Mouse (Mus musculus): Measurements from ENCODE around the gene Cdc42bpb. TPM values are rescaled to one million over a fixed set of nuclear protein-coding genes. Genes with fewer than 3 reads are reported as not detected.

The Cdc42bpb gene
- polyA plus RNA-seq, 1 experiment from 2014 or later: 6.7 TPM

GRCm38 (mm10) chr12:111337864-111338354, 39.6 kb downstream of the Cdc42bpb start:
- H3K9me3 ChIP-seq (replicated peaks): no peaks in the 10 kb centered on the region
- H3K9ac ChIP-seq: 0 out of 2 replicates have a peak overlapping the region, but pooled peaks have one; percentile 8
- H3K4me2 ChIP-seq: peak overlapping the region; percentile 1
- no peak overlapping the region for H3K27ac ChIP-seq
- H3K4me3 ChIP-seq (replicated peaks): no peak overlapping the region
- WGBS (ENCODE audit: insufficient replicate concordance): 23% methylated on average over 15 of the region's 15 CpGs
- H3K4me1 ChIP-seq (replicated peaks): peaks cover 22% of the 10 kb centered on the region
- H3K36me3 ChIP-seq: peaks cover 33% of the 10 kb centered on the region
- peak; percentile 29 for DNase-seq
- peak; percentile 80 for ATAC-seq (ENCODE audit: low read depth)
- no peaks in the 10 kb centered on the region for H3K27me3 ChIP-seq

GRCm38 (mm10) chr12:111333020-111333605, 44.4 kb downstream of the Cdc42bpb start:
- H3K4me1 ChIP-seq (replicated peaks): peaks cover 19% of the 10 kb centered on the region
- H3K4me2 ChIP-seq: no peak overlapping the region
- no peak overlapping the region for H3K9ac ChIP-seq
- H3K9me3 ChIP-seq (replicated peaks): no peaks in the 10 kb centered on the region
- no peaks in the 10 kb centered on the region for H3K27me3 ChIP-seq
- ATAC-seq (ENCODE audit: low read depth) (no peak), DNase-seq (no peak)
- 83% methylated on average over 15 of the region's 15 CpGs for WGBS (ENCODE audit: insufficient replicate concordance)
- no peak overlapping the region for H3K4me3 ChIP-seq (replicated peaks)
- H3K36me3 ChIP-seq: peaks cover 38% of the 10 kb centered on the region; the same call in 1 of the 2 replicates
- no peak overlapping the region for H3K27ac ChIP-seq

GRCm38 (mm10) chr12:111332443-111332842, 45.1 kb downstream of the Cdc42bpb start:
- no peak for DNase-seq
- Histone ChIP-seq H3K36me3 (peaks cover 43% of the 10 kb centered on the region; the same call in 1 of the 2 replicates), H3K9ac (no peak overlapping the region), H3K4me2 (no peak overlapping the region), H3K9me3 (replicated peaks) (no peaks in the 10 kb centered on the region), H3K4me1 (replicated peaks) (peaks cover 12% of the 10 kb centered on the region), H3K27ac (no peak overlapping the region), H3K27me3 (no peaks in the 10 kb centered on the region), H3K4me3 (replicated peaks) (no peak overlapping the region)
- no peak for ATAC-seq (ENCODE audit: low read depth)
- 81% methylated on average over 11 of the region's 11 CpGs for WGBS (ENCODE audit: insufficient replicate concordance)

- no peak for ATAC-seq (ENCODE audit: low read depth)
- no peak for DNase-seq
- Histone ChIP-seq H3K27ac (no peak overlapping the region), H3K9me3 (replicated peaks) (no peaks in the 10 kb centered on the region), H3K27me3 (no peaks in the 10 kb centered on the region), H3K36me3 (peaks cover 43% of the 10 kb centered on the region; the same call in 1 of the 2 replicates), H3K4me1 (replicated peaks) (0 out of 2 replicates have a peak, but pooled peaks cover 6% of the 10 kb centered on the region), H3K4me2 (no peak overlapping the region), H3K4me3 (replicated peaks) (no peak overlapping the region), H3K9ac (no peak overlapping the region)
- WGBS (ENCODE audit: insufficient replicate concordance): 80% methylated on average over 9 of the region's 9 CpGs
These were observed 45.9 kb downstream of the Cdc42bpb start for GRCm38 (mm10) chr12:111331573-111331972.

- H3K27ac ChIP-seq: no peak overlapping the region
- no peak for DNase-seq
- no peaks in the 10 kb centered on the region for H3K27me3 ChIP-seq
- H3K9me3 ChIP-seq (replicated peaks): no peaks in the 10 kb centered on the region
- no peak overlapping the region for H3K4me3 ChIP-seq (replicated peaks)
- no peak for ATAC-seq (ENCODE audit: low read depth)
- peaks cover 41% of the 10 kb centered on the region for H3K36me3 ChIP-seq
- no peak overlapping the region for H3K9ac ChIP-seq
- 0 out of 2 replicates have a peak, but pooled peaks cover 6% of the 10 kb centered on the region for H3K4me1 ChIP-seq (replicated peaks)
- 84% methylated on average over 15 of the region's 15 CpGs for WGBS (ENCODE audit: insufficient replicate concordance)
- H3K4me2 ChIP-seq: no peak overlapping the region
These were observed 48.2 kb downstream of the Cdc42bpb start for GRCm38 (mm10) chr12:111329281-111329680.

GRCm38 (mm10) chr12:111328360-111328759, 49.2 kb downstream of the Cdc42bpb start:
- ATAC-seq (ENCODE audit: low read depth): peak; percentile 40; the same call in 1 of the 2 replicates
- 53% methylated on average over 6 of the region's 6 CpGs for WGBS (ENCODE audit: insufficient replicate concordance)
- H3K36me3 ChIP-seq: peaks cover 49% of the 10 kb centered on the region

GRCm38 (mm10) chr12:111325744-111326424, 51.6 kb downstream of the Cdc42bpb start:
- 0 out of 2 replicates have a peak, but pooled peaks cover 6% of the 10 kb centered on the region for H3K4me1 ChIP-seq (replicated peaks)

More at GRCm38 (mm10) chr12:111328360-111328759, 49.2 kb downstream of the Cdc42bpb start:
- DNase-seq: no peak
- H3K4me1 ChIP-seq (replicated peaks): 0 out of 2 replicates have a peak, but pooled peaks cover 6% of the 10 kb centered on the region
- no peak overlapping the region for H3K9ac ChIP-seq
- H3K27ac ChIP-seq: no peak overlapping the region
- H3K9me3 ChIP-seq (replicated peaks): no peaks in the 10 kb centered on the region
- H3K27me3 ChIP-seq: no peaks in the 10 kb centered on the region
- H3K4me2 ChIP-seq: no peak overlapping the region
- no peak overlapping the region for H3K4me3 ChIP-seq (replicated peaks)

GRCm38 (mm10) chr12:111324949-111325348, 52.6 kb downstream of the Cdc42bpb start:
- WGBS (ENCODE audit: insufficient replicate concordance): 85% methylated on average over 12 of the region's 12 CpGs
- Histone ChIP-seq H3K27me3 (no peaks in the 10 kb centered on the region), H3K9me3 (replicated peaks) (no peaks in the 10 kb centered on the region), H3K4me2 (no peak overlapping the region), H3K4me1 (replicated peaks) (0 out of 2 replicates have a peak, but pooled peaks cover 6% of the 10 kb centered on the region), H3K36me3 (peaks cover 67% of the 10 kb centered on the region), H3K27ac (no peak overlapping the region), H3K9ac (no peak overlapping the region), H3K4me3 (replicated peaks) (no peak overlapping the region)
- ATAC-seq (ENCODE audit: low read depth) (no peak), DNase-seq (no peak)

More at GRCm38 (mm10) chr12:111325744-111326424, 51.6 kb downstream of the Cdc42bpb start:
- Histone ChIP-seq H3K4me2 (no peak overlapping the region), H3K27me3 (no peaks in the 10 kb centered on the region), H3K36me3 (peaks cover 59% of the 10 kb centered on the region), H3K27ac (no peak overlapping the region), H3K4me3 (replicated peaks) (no peak overlapping the region), H3K9ac (no peak overlapping the region), H3K9me3 (replicated peaks) (no peaks in the 10 kb centered on the region)
- WGBS (ENCODE audit: insufficient replicate concordance): 85% methylated on average over 18 of the region's 18 CpGs
- DNase-seq (no peak), ATAC-seq (ENCODE audit: low read depth) (no peak)

- ATAC-seq (ENCODE audit: low read depth) (no peak), DNase-seq (no peak)
- no peak overlapping the region for H3K4me3 ChIP-seq (replicated peaks)
- no peaks in the 10 kb centered on the region for H3K9me3 ChIP-seq (replicated peaks)
- no peaks in the 10 kb centered on the region for H3K27me3 ChIP-seq
- H3K4me2 ChIP-seq: no peak overlapping the region
- no peak overlapping the region for H3K27ac ChIP-seq
- peaks cover 71% of the 10 kb centered on the region for H3K36me3 ChIP-seq
- WGBS (ENCODE audit: insufficient replicate concordance): 88% methylated on average over 21 of the region's 21 CpGs
- 0 out of 2 replicates have a peak, but pooled peaks cover 6% of the 10 kb centered on the region for H3K4me1 ChIP-seq (replicated peaks)
- H3K9ac ChIP-seq: no peak overlapping the region
These were observed 53.0 kb downstream of the Cdc42bpb start for GRCm38 (mm10) chr12:111324536-111324935.

- ATAC-seq (ENCODE audit: low read depth): no peak
- Histone ChIP-seq H3K36me3 (peaks cover 81% of the 10 kb centered on the region), H3K4me3 (replicated peaks) (no peak overlapping the region), H3K27me3 (no peaks in the 10 kb centered on the region), H3K4me2 (no peak overlapping the region), H3K27ac (no peak overlapping the region), H3K9me3 (replicated peaks) (no peaks in the 10 kb centered on the region), H3K9ac (no peak overlapping the region), H3K4me1 (replicated peaks) (0 out of 2 replicates have a peak, but pooled peaks cover 3% of the 10 kb centered on the region)
- DNase-seq: no peak
- 42% methylated on average over 4 of the region's 4 CpGs for whole genome bisulfite sequencing (ENCODE audit: insufficient replicate concordance)
These were observed 54.1 kb downstream of the Cdc42bpb start for GRCm38 (mm10) chr12:111323423-111323822.

GRCm38 (mm10) chr12:111321832-111322231, 55.7 kb downstream of the Cdc42bpb start:
- Histone ChIP-seq H3K9me3 (replicated peaks) (no peaks in the 10 kb centered on the region), H3K36me3 (peaks cover 87% of the 10 kb centered on the region), H3K27ac (no peak overlapping the region), H3K27me3 (no peaks in the 10 kb centered on the region), H3K4me1 (replicated peaks) (no peaks in the 10 kb centered on the region), H3K9ac (no peak overlapping the region), H3K4me3 (replicated peaks) (no peak overlapping the region), H3K4me2 (no peak overlapping the region)
- no peak for DNase-seq
- ATAC-seq (ENCODE audit: low read depth): no peak
- 84% methylated on average over 13 of the region's 13 CpGs for WGBS (ENCODE audit: insufficient replicate concordance)

Measured in liver, embryonic 13.5 days (tissue).